Mouse (Mus musculus) megakaryocyte, adult 5-6 weeks (primary cell): ENCODE measurements around the gene Kcnmb1. TPM values are rescaled to one million over a fixed set of nuclear protein-coding genes. Genes with fewer than 3 reads are reported as not detected.

Source experiments
- ATAC-seq: 2 replicates; pipeline ENCODE4 v1.8.0; 2016; ENCODE audit warnings: mild to moderate bottlenecking, inconsistent platforms; ENCODE audit not compliant: poor library complexity, severe bottlenecking
- total RNA-seq, 2 experiments: library from RNA; stranded (forward) in 1 of 2; stranded (reverse) in 1 of 2; fragments of 153-499, 151-499 nt in 1 of 2; fragments of 221-1000, 200-1000 nt in 1 of 2; gene quantifications; 2 replicates each; pipeline versions ENCODE4 v1.2.3 to v1.2.4; 2015 to 2017

The Kcnmb1 gene
- total RNA-seq (2015) (not detected in 2 replicates), total RNA-seq (2017) (not detected in 2 replicates)

- ATAC-seq, result no peak
Measured at GRCm38 (mm10) chr11:33962688-33963407, at the start of gene Kcnmb1. Gene Kcnmb1, plus strand, starts transcription at chr11:33963013.

DNA sequence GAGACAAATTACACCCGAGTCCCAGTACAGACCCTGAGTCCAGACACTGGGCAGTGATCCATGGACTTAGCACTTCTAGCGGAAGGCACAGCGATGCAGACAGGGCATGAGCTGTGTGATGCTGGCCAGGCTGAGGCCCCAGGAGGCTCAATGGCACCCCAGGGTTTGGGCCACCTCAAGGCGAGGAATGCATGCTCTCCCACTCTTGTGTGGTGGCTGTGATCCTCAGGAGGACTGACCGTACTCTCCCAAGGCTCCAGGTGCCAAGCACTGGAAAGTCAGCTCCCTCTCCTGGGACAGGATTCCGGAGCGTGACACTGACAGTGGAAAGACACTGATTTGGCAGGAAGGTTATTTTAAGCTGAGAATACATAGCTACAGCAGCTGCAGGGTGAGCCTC is 49.8 kb upstream of the Kcnmb1 start:
- ATAC-seq, result no peak

DNA sequence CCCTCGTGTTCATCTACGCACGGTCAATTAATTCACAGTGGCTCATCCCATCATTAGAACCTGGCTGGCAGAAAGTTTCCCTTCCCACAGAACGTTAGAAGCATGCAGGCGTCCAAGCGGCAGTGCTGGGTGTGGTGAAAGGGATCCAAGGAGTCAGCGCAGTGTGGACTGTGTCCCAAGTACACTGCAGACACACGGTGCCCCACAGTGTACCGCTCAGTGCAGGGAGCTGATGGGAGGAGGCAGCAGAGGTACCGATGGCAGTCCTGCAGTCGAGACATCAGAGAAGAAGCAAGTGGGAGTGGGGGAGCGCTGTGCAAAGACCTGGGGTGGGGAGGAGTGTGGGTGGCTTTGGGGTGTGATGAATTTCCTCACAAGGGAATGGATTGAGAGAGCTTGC is 48.6 kb upstream of the Kcnmb1 start:
- no peak for ATAC-seq

DNA sequence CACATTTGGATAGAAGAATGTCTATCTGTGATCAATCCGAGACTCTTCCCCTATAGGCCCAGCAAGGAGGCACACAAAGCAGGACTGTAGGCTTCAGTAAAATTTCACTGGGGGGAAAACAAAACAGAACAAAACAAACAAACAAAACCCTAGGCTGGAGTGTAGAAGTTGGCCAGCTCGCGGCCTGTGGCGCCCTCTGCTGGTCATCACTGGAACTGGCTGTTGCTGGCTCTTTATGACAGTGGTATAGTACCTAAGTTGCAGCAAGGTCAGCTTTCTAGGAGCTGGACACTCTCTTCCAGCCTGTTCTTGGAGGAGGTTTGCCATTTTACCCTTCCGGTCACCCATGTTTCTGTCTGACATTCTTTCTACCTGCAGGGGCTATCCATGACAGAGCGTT is 45.2 kb upstream of the Kcnmb1 start:
- 0 out of 2 replicates have a peak, but pooled peaks have one; percentile 43 for ATAC-seq

DNA sequence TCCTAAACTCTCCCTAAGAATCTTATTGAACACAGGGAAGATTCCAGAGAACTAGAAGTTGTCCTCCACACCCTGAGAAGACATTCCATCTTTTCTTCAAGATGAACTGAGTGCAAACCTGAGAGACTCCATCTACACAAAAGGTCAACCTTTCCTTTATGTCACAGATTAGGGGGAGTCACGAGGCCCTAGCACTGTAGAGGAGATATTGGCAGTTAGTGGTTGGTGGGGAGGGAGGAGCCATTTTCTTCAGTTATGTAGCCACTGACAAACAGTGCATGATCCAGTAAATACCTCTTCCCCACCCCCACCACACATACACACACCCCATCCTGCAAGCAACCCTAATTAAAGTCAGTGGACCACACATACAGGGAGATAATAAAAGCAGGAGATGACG is 44.4 kb upstream of the Kcnmb1 start:
- no peak for ATAC-seq

- ATAC-seq, result peak; percentile 21; the same call in 1 of the 2 replicates
Measured at GRCm38 (mm10) chr11:33919826-33920225, 43.0 kb upstream of the Kcnmb1 start.

GRCm38 (mm10) chr11:33921451-33921850 is 41.4 kb upstream of the Kcnmb1 start:
- ATAC-seq, result no peak

GRCm38 (mm10) chr11:33923031-33923430 is 39.8 kb upstream of the Kcnmb1 start:
- ATAC-seq, result no peak

GRCm38 (mm10) chr11:33925778-33926177 is 37.0 kb upstream of the Kcnmb1 start:
- no peak for ATAC-seq

GRCm38 (mm10) chr11:33926551-33926950 is 36.3 kb upstream of the Kcnmb1 start:
- ATAC-seq, result no peak

DNA sequence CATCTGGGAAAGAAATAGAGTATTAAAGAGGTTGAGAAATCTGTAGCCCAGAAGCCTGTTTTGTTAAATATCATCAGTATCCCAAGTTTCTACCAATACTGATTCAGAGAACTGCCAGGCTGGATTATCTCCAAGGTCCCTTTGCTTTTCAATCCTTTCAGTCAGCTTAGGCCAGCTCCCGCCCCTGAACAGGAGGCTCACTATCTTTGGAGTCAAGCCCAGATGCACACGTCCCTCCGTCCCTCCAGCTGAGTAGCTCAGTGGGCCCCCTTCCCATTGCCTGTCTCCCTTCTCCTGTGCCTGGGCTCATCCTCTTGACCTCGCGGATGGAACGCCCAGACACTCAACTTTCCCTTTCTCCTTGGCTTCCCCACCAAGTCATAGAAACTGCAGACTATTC is 35.5 kb upstream of the Kcnmb1 start:
- ATAC-seq, result no peak

DNA sequence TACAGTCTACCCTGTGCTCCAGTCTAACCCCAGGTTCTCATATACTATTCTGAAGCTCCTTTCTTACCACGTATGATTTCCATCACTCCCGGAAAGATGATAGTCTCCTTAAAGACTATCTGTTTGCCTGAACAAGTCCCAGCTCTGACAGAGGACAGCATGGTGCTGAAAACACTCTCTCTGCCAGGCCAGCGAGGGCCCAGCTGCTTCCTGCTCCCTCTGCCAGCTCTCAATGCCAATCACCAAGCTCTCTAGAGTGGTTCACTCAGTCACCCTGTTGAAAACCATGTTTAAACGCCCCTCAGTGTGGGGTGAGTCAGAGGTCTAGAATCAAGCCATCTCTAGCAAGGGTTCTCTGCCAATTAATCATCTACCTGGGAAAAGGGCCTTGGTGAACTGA is 35.0 kb upstream of the Kcnmb1 start:
- no peak for ATAC-seq

DNA sequence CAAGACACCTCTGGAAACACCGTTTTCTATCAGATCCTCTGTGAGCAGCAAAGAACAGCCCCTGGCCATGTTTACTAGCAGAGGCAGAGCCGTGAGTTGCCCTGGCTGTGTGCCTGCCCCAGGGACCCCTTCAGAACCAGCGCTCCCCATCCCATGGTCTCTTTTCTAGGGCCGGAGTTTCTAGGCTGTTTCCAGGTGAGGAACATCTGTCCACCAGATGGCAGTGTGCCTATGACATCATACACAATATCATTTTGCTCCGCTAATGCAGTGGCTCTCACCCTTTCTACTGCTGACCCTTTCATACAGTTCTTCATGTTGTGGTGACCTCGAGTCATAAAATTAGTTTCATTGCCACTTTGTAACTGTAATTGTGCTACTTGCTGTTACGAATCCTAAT is 34.2 kb upstream of the Kcnmb1 start:
- ATAC-seq, result no peak

DNA sequence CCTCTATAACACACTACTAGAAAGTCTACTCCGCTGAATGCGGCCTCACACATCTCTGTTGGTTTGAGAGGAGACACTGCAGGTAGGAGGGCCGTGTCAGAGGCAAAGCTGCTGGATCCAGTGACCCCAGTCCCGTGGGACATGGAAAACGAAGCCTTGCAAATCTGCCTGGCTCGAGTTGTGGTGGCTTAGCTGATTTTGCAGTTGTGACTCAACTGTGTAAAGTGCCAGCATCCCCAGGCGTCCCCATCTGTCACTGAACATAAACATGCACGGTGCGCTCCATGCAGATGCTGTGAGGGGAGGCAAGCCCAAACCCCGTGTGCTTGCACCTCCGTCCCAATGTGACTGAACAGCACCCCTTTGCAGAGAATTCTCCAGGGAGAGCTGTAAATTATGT is 33.4 kb upstream of the Kcnmb1 start:
- ATAC-seq, result no peak

DNA sequence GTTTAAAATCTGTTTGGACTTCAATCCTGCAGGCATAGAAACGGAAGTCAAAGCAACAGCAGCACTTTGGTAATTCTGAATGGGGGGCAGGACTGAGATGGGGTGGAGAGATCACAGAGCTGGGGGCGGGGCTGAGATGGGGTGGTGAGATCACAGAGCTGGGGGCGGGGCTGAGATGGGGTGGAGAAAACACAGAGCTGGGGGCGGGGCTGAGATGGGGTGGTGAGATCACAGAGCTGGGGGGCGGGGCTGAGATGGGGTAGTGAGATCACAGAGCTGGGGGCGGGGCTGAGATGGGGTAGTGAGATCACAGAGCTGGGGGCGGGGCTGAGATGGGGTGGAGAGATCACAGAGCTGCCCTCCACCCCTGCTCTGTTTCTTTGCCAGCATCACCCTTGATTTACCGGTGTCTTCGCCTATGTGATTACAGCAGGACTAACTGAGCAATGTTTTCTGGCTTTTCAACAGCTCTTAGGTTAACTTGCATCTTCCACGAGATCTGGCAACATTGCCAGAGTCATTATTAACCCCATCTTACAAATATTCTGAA is 30.9 kb upstream of the Kcnmb1 start:
- ATAC-seq, result peak; percentile 75

DNA sequence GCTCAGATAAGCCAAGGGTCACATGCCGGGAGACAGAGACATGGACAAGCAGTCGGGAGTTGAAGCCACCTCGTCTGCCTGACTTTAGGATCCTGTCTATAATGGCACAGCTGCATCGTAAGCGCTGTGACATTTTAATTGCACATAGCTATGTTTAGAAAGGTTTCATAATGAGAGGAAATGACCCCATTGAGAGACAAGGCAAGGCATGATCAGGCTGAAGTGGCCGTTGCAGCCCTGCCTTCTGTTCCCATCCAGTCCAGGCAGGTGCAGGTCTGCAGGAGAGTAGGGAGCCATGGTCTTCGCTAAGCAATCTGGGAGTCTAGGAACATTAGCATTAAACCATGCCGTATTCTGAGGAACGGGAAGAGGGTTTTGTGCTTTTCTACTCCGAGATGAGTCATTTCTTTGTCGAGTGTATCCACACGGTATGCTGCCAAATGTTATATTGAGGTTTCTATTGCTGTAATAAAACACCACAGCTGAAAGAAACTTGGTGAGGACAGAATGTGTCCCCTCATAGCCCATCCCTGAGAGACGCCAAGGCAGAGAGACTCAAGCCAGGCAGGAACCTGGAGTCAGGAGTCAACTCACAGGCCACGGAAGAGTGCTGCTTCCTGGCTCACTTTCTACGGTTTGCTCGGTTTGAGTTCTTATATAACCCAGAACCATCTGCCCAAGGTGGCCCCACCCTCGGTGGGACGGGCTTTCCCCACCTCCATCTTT is 30.3 kb upstream of the Kcnmb1 start:
- peak; percentile 56 for ATAC-seq

- ATAC-seq, result no peak
Measured at GRCm38 (mm10) chr11:33934286-33934685, 28.5 kb upstream of the Kcnmb1 start.

GRCm38 (mm10) chr11:33937641-33938040 is 25.2 kb upstream of the Kcnmb1 start:
- no peak for ATAC-seq

- peak; percentile 86 for ATAC-seq
Measured at GRCm38 (mm10) chr11:33938561-33939274, 24.1 kb upstream of the Kcnmb1 start.

DNA sequence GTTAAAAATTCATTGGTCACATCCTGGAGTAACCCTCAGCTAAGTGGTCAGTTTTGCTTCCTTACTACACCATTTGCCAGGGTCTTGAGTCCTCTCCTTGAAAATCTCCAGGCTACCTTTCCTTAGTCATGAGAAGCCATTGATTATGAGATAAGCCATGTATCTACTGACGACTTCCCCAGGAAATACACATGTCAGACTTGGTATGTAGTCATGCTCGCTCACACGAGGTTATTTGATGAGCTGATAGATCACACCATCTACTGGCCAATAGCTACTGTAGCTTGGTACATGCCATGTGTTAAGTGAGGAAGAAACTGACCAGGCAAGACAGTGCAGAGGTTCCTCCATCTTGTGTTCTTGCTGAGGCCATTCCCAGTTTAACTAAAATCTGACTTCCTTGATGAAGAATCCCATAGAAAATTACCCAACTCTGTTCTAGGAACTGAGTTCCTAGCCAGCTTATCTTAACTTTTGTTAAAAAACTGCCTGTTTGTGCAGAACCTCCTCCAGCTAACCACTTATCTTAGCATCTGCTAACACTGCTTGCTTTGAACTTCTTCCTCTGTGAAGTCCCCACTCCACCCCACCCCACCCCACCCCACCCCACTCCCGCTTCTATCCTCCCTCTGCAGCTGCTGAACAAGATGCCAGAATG is 23.2 kb upstream of the Kcnmb1 start:
- ATAC-seq, result peak; percentile 47

DNA sequence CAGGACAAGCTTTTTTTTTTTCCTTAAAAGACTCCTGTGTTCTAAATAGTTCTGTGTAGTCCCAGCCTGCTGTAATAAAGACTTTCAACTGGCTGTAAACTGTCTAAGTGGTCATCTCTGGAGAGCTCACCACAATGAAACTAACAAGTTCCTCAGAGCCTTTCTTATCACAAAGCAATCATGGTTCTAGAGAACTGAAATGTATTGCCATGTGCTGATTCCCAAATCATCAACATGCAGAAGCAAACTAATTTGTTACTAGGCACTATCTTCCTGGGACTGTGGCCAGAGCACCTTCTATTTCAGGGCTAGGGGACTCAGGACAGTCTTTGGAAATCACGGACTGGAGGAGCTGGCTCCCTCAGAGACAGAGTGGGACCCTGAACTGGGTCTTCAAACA is 19.2 kb upstream of the Kcnmb1 start:
- ATAC-seq, result no peak
